Mouse (Mus musculus) olfactory bulb, adult 2 months (tissue): ENCODE results near the gene Zbp1.

Experiments used
- CTCF ChIP-seq: fragments of 200-500 bp; IDR thresholded peaks from 2 replicates; pipeline ENCODE4 v1.5.1; 2012; ENCODE audit warnings: low read depth, mild to moderate bottlenecking, low read length, moderate library complexity; ENCODE audit not compliant: insufficient read depth
- POLR2A ChIP-seq: fragments of 200-500 bp; IDR thresholded peaks from 2 replicates; pipeline ENCODE4 v1.6.1; 2012; ENCODE audit warnings: mild to moderate bottlenecking, low read depth, low read length, moderate library complexity; ENCODE audit not compliant: insufficient read depth

DNA sequence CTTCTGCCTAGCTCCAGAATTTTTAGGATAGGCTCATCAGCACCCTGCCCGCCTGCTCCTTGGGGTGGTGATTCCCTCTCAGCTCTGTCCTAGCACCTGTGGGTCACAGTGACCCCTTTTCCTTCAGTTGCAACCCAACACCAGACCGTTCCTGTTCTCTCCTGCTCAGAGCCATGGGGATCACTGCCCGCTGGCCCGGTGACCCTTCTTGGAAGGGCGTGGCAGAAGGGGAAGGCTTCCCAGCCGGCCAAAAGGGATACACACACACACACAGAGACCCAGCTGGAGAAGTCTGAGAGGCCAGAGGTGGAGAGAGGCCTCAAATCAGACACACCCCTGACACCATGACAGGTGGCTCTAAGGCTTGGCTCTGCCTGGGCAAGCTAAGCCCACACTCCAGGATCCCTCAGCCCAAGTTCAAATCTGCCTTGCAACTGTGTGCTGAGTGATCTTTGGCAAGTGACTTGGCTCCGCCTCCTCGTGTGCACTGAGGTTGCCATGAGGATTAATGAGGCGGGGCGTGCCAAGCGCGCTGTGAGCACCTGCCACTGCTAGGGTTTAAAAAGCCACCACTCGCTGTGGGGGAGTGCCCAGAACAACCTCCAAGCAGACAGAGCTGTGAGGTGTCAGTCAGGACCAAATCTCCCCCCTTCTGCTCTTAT, 45.9 kb upstream of the Zbp1 start:
- TF ChIP-seq CTCF (no peak), POLR2A (no peak)
